Mouse (Mus musculus) kidney, postnatal 10 days (tissue): Measurements from ENCODE around the gene Il21.

Source experiments
- DNase-seq: peaks from one replicate; pipeline ENCODE4 v3.0.0; 2021; ENCODE audit warnings: mixed read lengths

Gene Il21

GRCm38 (mm10) chr3:37185534-37185933 lies 46.9 kb downstream of the Il21 start:
- no peak for DNase-seq

GRCm38 (mm10) chr3:37182415-37183269 lies 49.8 kb downstream of the Il21 start:
- DNase-seq: no peak

GRCm38 (mm10) chr3:37181041-37181440 lies 51.4 kb downstream of the Il21 start:
- DNase-seq: no peak

- no peak for DNase-seq
These were observed 52.2 kb downstream of the Il21 start for GRCm38 (mm10) chr3:37180039-37180743.

GRCm38 (mm10) chr3:37179472-37179871 lies 53.0 kb downstream of the Il21 start:
- no peak for DNase-seq

- DNase-seq: no peak
These were observed 57.5 kb downstream of the Il21 start for GRCm38 (mm10) chr3:37174711-37175572.

- no peak for DNase-seq
These were observed 59.2 kb downstream of the Il21 start for GRCm38 (mm10) chr3:37173285-37173684.
